Mouse (Mus musculus) large intestine, adult 2 months (tissue): ENCODE measurements around the gene Cables2. TPM values are rescaled to one million over a fixed set of nuclear protein-coding genes. Genes with fewer than 3 reads are reported as not detected.
A peak's percentile ranks its signal among the peaks of the same experiment; 100 is the strongest.
"Not testable (repeated sequence)": the region's sequence is repeated elsewhere in the genome, so short reads cannot be mapped to it uniquely, and the experiment has no call there.

Experiments used
- DNase-seq: peaks from one replicate; pipeline ENCODE4 v3.0.0-alpha.2; 2012; ENCODE audit warnings: low read depth, low spot score
- WGBS: fragments of 180-500 bp; shearing (Covaris S2); methylation state at CpG from one replicate; pipeline ENCODE4 v1.1.7; 2018; 5-methylcytosine and 5-hydroxymethylcytosine counted together
- polyA plus RNA-seq: library from polyadenylated mRNA; depleted of rRNA; stranded (reverse); fragments of >200 nt; gene quantifications from 2 replicates; pipeline ENCODE4 v1.2.3, GENCODE M21; 2012

Cables2 gene
- polyA plus RNA-seq, 1 experiment: 30.4 TPM

- DNase-seq: peak; percentile 79
- WGBS: 22% methylated on average over 16 of the region's 16 CpGs
These were observed 16.3 kb upstream of the Cables2 start, which contains the start of gene Rbbp8nl for GRCm38 (mm10) chr2:180289440-180290108. Gene Rbbp8nl, minus strand, starts transcription at chr2:180289879.

- no peak for DNase-seq
- 38% methylated on average over 11 of the region's 11 CpGs for WGBS
These were observed 15.7 kb upstream of the Cables2 start for GRCm38 (mm10) chr2:180288966-180289365.

- 84% methylated on average over 8 of the region's 8 CpGs for WGBS
- no peak for DNase-seq
These were observed 6.0 kb upstream of the Cables2 start for GRCm38 (mm10) chr2:180279321-180279720.

- WGBS: 34% methylated on average over 8 of the region's 8 CpGs
- DNase-seq: no peak
These were observed 4.6 kb upstream of the Cables2 start for GRCm38 (mm10) chr2:180277773-180278320.

- WGBS: 23% methylated on average over 8 of the region's 8 CpGs
- peak; percentile 73 for DNase-seq
These were observed 3.6 kb upstream of the Cables2 start for GRCm38 (mm10) chr2:180276851-180277259.

GRCm38 (mm10) chr2:180276385-180276784 lies 3.1 kb upstream of the Cables2 start:
- 14% methylated on average over 4 of the region's 4 CpGs for WGBS
- DNase-seq: no peak

- peak; percentile 95 for DNase-seq
- under 1% methylated on average over 8 of the region's 8 CpGs for WGBS
These were observed 2.5 kb upstream of the Cables2 start for GRCm38 (mm10) chr2:180275836-180276235.

GRCm38 (mm10) chr2:180274523-180274922 lies 1.2 kb upstream of the Cables2 start:
- WGBS: 90% methylated on average over 2 of the region's 2 CpGs
- no peak for DNase-seq

- no peak for DNase-seq
- WGBS: under 1% methylated on average over 37 of the region's 37 CpGs
These were observed 393 bp downstream of the Cables2 start for GRCm38 (mm10) chr2:180272884-180273321.

GRCm38 (mm10) chr2:180271804-180272395 lies 1.4 kb downstream of the Cables2 start:
- no peak for DNase-seq
- 59% methylated on average over 5 of the region's 5 CpGs for WGBS

GRCm38 (mm10) chr2:180270537-180271255 lies 2.6 kb downstream of the Cables2 start:
- no peak for DNase-seq

GRCm38 (mm10) chr2:180269329-180269728 lies 4.0 kb downstream of the Cables2 start:
- no peak for DNase-seq

More at GRCm38 (mm10) chr2:180270537-180271255, 2.6 kb downstream of the Cables2 start:
- WGBS: 49% methylated on average over 7 of the region's 7 CpGs

GRCm38 (mm10) chr2:180267955-180268354 lies 5.3 kb downstream of the Cables2 start:
- WGBS: 60% methylated on average over 2 of the region's 2 CpGs

More at GRCm38 (mm10) chr2:180269329-180269728, 4.0 kb downstream of the Cables2 start:
- WGBS: 95% methylated on average over 10 of the region's 10 CpGs

GRCm38 (mm10) chr2:180262891-180263290 lies 10.4 kb downstream of the Cables2 start:
- no peak for DNase-seq
- 85% methylated on average over 10 of the region's 10 CpGs for WGBS

More at GRCm38 (mm10) chr2:180267955-180268354, 5.3 kb downstream of the Cables2 start:
- no peak for DNase-seq

- DNase-seq: no peak
- 49% methylated on average over 3 of the region's 3 CpGs for WGBS
These were observed 10.9 kb downstream of the Cables2 start for GRCm38 (mm10) chr2:180262441-180262840.

GRCm38 (mm10) chr2:180261901-180262300 lies 11.4 kb downstream of the Cables2 start:
- no peak for DNase-seq
- WGBS: 62% methylated on average over 7 of the region's 7 CpGs

- WGBS: 61% methylated on average over 8 of the region's 8 CpGs
- DNase-seq: no peak
These were observed 12.5 kb downstream of the Cables2 start for GRCm38 (mm10) chr2:180260610-180261480.

GRCm38 (mm10) chr2:180259826-180260609 lies 13.3 kb downstream of the Cables2 start:
- 68% methylated on average over 17 of the region's 17 CpGs for WGBS
- not testable (repeated sequence) for DNase-seq
